Mouse (Mus musculus) CD4-positive naive resting alpha-beta T cell, adult 76 days (primary cell): ENCODE results near the gene Speer4c. TPM values are rescaled to one million over a fixed set of nuclear protein-coding genes. Genes with fewer than 3 reads are reported as not detected.

Source experiments
- total RNA-seq: library from RNA; stranded (reverse); gene quantifications from one replicate; pipeline ENCODE4 v1.2.4, GENCODE M21; 2023

Gene Speer4c
- total RNA-seq, result not detected

GRCm38 (mm10) chr5:15714171-15714570 lies at the start of gene Speer4c:
TSS of gene Speer4c (minus strand) at chr5:15714271.

Other genes with a start within 250 kb of the Speer4c start
- gene Gm21149, start 237.7 kb downstream of the Speer4c start, total RNA-seq, result not detected
- gene Gm21190, start 185.0 kb downstream of the Speer4c start, total RNA-seq, result not detected
- gene Gm21083, start 136.9 kb downstream of the Speer4c start, total RNA-seq, result not detected
- not detected for gene Speer4d, start 95.2 kb downstream of the Speer4c start, total RNA-seq
- gene 4930572O03Rik, start 57.2 kb downstream of the Speer4c start, total RNA-seq, result not detected
- gene Cacna2d1, start 220.4 kb upstream of the Speer4c start, total RNA-seq, result not detected